8 mouse cellular contexts compared by ENCODE assay signal in genomic region chr1:134987173-134987961, GRCm38 (mm10). TPM values are rescaled to one million over a fixed set of nuclear protein-coding genes. Genes with fewer than 3 reads are reported as not detected.
DNase-seq lines count a peak whose midpoint lies in the region; ATAC-seq lines count a peak whose summit lies in the region.

No protein-coding gene starts in this region.

- no peak overlapping the region for H3K27ac ChIP-seq in hindbrain, embryonic 14.5 days

- no peaks in the 10 kb centered on the region for H3K36me3 ChIP-seq in hindbrain, embryonic 14.5 days (replicated peaks; ENCODE audit: control insufficient read depth, insufficient read depth)

- DNase-seq in ZHBTc4 (ENCODE audit: low read depth, low spot score), result peak; percentile 60
- peak; percentile 61 for DNase-seq in cerebellum, adult 9-10 months
- peak; percentile 19 to 40 for DNase-seq in frontal cortex, postnatal 10 days (ENCODE audit: low spot score in 2 of 2)
- peak; percentile 74 for DNase-seq in hindbrain, embryonic 14.5 days (ENCODE audit: low spot score)
- DNase-seq in left cerebral cortex, adult 11 months (ENCODE audit: low spot score), result peak; percentile 35
- DNase-seq in lung, postnatal 10 days, result peak; percentile 66
- peak; percentile 29 for DNase-seq in ovary, postnatal 14 days (ENCODE audit: low spot score)

- peak; percentile 83 for ATAC-seq in hindbrain, embryonic 14.5 days (ENCODE audit: low FRiP score)
- ATAC-seq in erythroid progenitor cell, adult 5-6 weeks (replicated peaks; ENCODE audit: low FRiP score, poor library complexity, severe bottlenecking), result no peak

- H3K4me1 ChIP-seq in hindbrain, embryonic 14.5 days (replicated peaks; ENCODE audit: control insufficient read depth, insufficient read depth, low read length), result 0 out of 2 replicates have a peak, but pooled peaks cover 6% of the 10 kb centered on the region

- H3K9ac ChIP-seq in hindbrain, embryonic 14.5 days, result peak overlapping the region; percentile 67

- H3K9me3 ChIP-seq in hindbrain, embryonic 14.5 days (ENCODE audit: control insufficient read depth, low read length), result no peaks in the 10 kb centered on the region

- WGBS in hindbrain, embryonic 14.5 days, result 35% methylated on average over 48 of the region's 48 CpGs

- H3K4me2 ChIP-seq in hindbrain, embryonic 14.5 days (replicated peaks), result peak overlapping the region; percentile 86

- peaks cover 8% of the 10 kb centered on the region; the same call in 1 of the 2 replicates for H3K27me3 ChIP-seq in hindbrain, embryonic 14.5 days (ENCODE audit: control insufficient read depth, insufficient read depth, low read length)

- peak overlapping the region; percentile 36 for H3K4me3 ChIP-seq in hindbrain, embryonic 14.5 days (replicated peaks; ENCODE audit: low read length)

RNA-seq across cellular contexts. Expression of gene Ube2t, which starts 25.0 kb away (rescaled TPM):
- 11.6 and 11.8 TPM in 2 replicates for polyA plus RNA-seq in hindbrain, embryonic 14.5 days (2014; fragmentation: Nextera tagmentation; extraction: Ambion mirVana)
- total RNA-seq in erythroid progenitor cell, adult 5-6 weeks (2015; ENCODE audit: low replicate concordance), result 190 and 216 TPM in 2 replicates
- 59.8 and 74.3 TPM in 2 replicates for total RNA-seq in erythroid progenitor cell, adult 5-6 weeks (2017; ENCODE audit: low replicate concordance)

RNA-seq across cellular contexts. Expression of gene Ppp1r12b, which starts 31.6 kb away (rescaled TPM):
- 16.7 and 17.2 TPM in 2 replicates for polyA plus RNA-seq in hindbrain, embryonic 14.5 days (2014; fragmentation: Nextera tagmentation; extraction: Ambion mirVana)
- 8.0 and 9.0 TPM in 2 replicates for total RNA-seq in erythroid progenitor cell, adult 5-6 weeks (2015; ENCODE audit: low replicate concordance)
- 17.3 and 26.2 TPM in 2 replicates for total RNA-seq in erythroid progenitor cell, adult 5-6 weeks (2017; ENCODE audit: low replicate concordance)
